Mouse (Mus musculus): ENCODE measurements around the gene 4930503B20Rik.

4930503B20Rik gene

DNA sequence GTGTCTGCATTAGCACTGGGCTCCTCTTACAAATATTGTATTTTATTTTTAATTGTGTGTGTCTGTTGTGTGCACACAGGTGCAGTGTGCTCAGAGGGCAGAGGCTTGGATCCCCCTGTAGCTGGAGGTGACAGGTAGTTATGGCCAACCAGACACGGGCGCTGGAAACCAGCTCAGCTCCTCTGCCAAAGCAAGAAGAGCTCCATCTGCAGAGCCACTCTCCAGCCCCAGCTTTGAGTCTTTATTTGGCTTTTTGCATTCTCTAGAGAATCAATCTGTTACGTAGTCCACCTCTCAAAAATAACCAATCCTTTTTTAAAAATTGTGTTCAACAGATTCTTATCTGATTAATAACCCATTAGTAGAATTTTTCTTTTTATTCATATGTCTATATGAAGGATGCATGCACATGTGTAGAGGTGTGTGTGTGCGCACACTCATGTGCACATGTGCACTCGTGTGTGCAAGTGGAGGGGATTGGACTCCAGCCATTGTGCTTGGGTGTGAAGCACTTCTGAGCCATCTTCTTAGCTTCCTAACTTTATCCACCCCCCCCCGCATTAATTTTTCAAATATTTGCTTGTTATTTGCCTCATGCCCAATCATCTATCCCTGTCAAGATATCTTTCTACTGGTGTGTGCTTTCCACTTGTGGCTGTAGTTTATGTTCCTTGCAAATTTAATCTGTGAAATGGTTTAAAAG is 51.8 kb downstream of the 4930503B20Rik start:
- DNase-seq (ENCODE audit: low read depth, low spot score) = no peak

DNA sequence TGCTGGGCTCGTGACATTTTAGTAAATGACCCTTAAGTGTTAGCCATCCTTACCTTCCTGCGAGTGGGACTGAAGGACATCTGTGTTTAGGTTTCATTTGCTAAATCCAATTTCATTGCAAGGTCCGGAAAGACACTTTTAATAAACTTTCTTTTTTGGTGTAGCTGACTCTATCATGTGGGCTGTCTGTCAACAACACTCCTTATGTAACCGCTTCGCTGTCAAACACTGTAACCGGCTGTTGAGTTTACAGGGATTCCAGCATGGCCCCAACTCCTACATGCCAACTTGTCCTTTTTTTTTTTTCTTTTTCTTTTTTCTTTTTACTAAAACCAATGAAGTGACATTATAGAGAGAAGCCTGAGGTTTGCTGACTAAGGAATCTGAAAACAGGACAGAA is 52.7 kb downstream of the 4930503B20Rik start:
- DNase-seq (ENCODE audit: low read depth, low spot score) = no peak

DNA sequence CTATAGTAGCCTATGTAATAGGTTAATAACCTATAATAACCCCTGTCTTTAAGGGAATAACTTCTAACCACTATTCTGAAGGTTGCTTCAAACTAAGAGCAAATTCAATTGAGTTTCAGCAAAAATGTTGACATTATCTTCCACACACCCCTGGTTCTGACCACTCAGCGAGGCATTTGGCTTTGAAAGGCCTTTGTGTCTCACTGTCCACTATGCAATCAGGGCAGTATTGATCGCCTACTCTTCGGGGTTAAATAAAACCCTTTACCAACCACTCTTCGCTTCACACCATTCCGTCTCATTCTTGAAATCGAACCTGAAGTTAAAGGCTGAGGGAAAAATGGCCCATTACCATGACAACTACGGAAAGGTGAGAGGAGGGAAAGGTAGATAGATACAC is 54.3 kb downstream of the 4930503B20Rik start:
- DNase-seq (ENCODE audit: low read depth, low spot score) = no peak

DNA sequence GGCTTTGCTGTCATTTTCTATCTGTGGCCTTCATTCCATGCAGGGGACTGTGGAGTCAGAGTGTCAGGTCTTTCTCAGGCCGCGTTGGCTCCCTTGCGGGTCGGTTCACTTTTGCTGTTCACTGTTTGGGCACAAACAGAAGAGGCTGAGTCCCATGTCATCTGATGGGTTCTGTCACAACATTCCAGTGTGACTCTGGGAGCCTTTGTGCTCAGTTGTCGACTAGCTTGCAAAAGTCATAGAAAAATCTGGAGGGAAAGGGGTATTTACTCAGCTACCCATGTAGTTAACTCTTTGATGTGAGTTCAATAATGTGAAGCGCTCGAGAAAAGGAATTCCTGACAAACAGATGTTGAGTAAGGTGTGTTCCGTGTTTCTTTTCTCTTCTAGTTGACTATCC is 54.7 kb downstream of the 4930503B20Rik start:
- no peak for DNase-seq (ENCODE audit: low read depth, low spot score)

DNA sequence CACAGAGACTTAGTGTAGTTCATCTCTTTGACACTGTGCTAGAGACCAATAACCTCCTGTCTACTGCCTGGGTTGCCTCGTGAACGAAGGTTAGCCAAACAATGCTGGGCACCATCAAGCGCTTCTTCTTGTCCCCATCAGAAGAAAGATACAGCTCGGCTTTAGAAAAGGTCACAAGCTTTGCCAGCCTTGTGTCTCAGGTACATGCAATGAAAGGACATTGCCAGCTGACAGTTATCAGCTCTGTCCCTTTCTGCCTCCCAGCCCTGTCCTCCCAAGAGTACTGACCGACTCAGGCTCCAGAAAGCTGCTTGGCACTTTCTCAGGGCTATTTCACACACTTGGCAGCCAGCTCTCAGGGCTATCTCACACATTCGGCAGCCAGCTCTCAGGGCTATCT is 55.7 kb downstream of the 4930503B20Rik start:
- DNase-seq (ENCODE audit: low read depth, low spot score) = no peak

Data from 3T3-L1 (cell line).